13 mouse cellular contexts compared by ENCODE assay signal in the genomic region with DNA sequence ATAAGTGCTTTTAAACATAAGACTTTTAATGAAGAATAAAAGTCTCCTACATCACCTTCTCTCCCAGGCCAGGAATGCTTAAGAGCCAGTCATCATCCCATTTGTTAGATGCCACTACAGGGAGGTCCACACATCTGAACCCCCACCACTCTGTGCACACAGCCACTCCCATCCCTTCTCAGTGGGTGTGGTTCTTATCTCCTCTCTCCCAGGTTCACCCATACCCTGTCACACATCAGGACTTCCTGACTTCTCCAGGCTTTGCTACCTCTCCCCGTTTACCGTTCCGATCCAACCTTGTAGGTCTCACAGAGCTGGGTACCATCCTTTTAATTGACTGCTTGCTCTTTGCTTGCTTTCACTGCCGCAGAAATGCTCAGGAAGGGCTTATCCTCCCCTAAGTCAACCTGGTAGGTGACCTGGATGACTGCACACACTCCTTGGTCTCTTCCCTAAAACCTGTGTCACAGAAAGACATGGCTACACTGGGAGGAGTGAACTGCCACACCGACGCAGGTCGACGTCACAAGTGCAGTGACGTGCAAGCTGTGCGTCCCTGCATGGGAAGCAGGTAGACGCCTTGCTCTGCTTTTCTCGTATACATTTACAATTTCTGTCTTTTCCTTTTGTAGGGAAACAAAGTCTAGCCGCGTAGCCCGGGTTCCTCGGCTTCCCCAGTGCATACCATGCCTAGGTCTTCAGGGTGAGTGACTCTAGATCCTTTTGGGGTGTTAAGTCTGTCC. TPM values are rescaled to one million over a fixed set of nuclear protein-coding genes. Genes with fewer than 3 reads are reported as not detected.
DNase-seq lines count a peak whose midpoint lies in the region; ATAC-seq lines count a peak whose summit lies in the region.
"Had no signal": no experiment of that assay in that cellular context is flagged by ENCODE, and none has a peak within 500 bp of the region (broad histone marks: within the 10 kb centered on the region; RNA-seq: fewer than 3 reads in every experiment).

No protein-coding gene starts in this region.

- 83% methylated on average over 16 of the region's 16 CpGs for WGBS in heart, embryonic 13.5 days
- 94% methylated on average over 16 of the region's 16 CpGs for WGBS in forebrain, embryonic 14.5 days

- DNase-seq in heart, adult 9 months (ENCODE audit: low spot score in 2 of 2), result no peak
- peak; percentile 84 for DNase-seq in MEL-GATA-1-ER (ENCODE audit: extremely low read depth, low read depth)
- no peak for DNase-seq in forebrain, embryonic 14.5 days (ENCODE audit: low spot score)
- DNase-seq in kidney, postnatal 25 days, result no peak
- no peak for DNase-seq in frontal cortex, postnatal 36 days (ENCODE audit: low spot score in 2 of 2)
- DNase-seq in thymus, postnatal 0 days (ENCODE audit: low spot score), result no peak
- DNase-seq: kidney, postnatal 14 days; right cerebral cortex, postnatal 14 days had no signal

- no peak overlapping the region for H3K27ac ChIP-seq in heart, embryonic 13.5 days (replicated peaks)
- H3K27ac ChIP-seq in forebrain, embryonic 14.5 days (ENCODE audit: low read depth, low read length), result peak overlapping the region; percentile 88; the same call in 1 of the 2 replicates

- no peaks in the 10 kb centered on the region for H3K27me3 ChIP-seq in heart, embryonic 13.5 days (replicated peaks)
- H3K27me3 ChIP-seq in forebrain, embryonic 14.5 days (replicated peaks; ENCODE audit: control insufficient read depth, insufficient read depth, low read length), result no peaks in the 10 kb centered on the region
- H3K27me3 ChIP-seq: heart, embryonic 15.5 days; neural tube, embryonic 12.5 days had no signal

- no peaks in the 10 kb centered on the region for H3K9me3 ChIP-seq in heart, embryonic 13.5 days
- H3K9me3 ChIP-seq in forebrain, embryonic 14.5 days (replicated peaks; ENCODE audit: control insufficient read depth, low read length), result no peaks in the 10 kb centered on the region
- H3K9me3 ChIP-seq: heart, embryonic 15.5 days; neural tube, embryonic 12.5 days had no signal

- H3K4me3 ChIP-seq in heart, embryonic 13.5 days, result no peak overlapping the region
- H3K4me3 ChIP-seq in forebrain, embryonic 14.5 days (ENCODE audit: low read depth, low read length), result no peak overlapping the region
- H3K4me3 ChIP-seq: heart, embryonic 15.5 days; neural tube, embryonic 12.5 days had no signal

- H3K9ac ChIP-seq in heart, embryonic 13.5 days, result 0 out of 2 replicates have a peak overlapping the region, but pooled peaks have one; percentile 55
- no peak overlapping the region for H3K9ac ChIP-seq in forebrain, embryonic 14.5 days (ENCODE audit: low read length)
- H3K9ac ChIP-seq: heart, embryonic 15.5 days; neural tube, embryonic 12.5 days had no signal

- H3K4me2 ChIP-seq in heart, embryonic 13.5 days, result peak overlapping the region; percentile 43
- no peak overlapping the region for H3K4me2 ChIP-seq in forebrain, embryonic 14.5 days (ENCODE audit: low read length)
- H3K4me2 ChIP-seq: heart, embryonic 15.5 days; midbrain, embryonic 11.5 days had no signal

- H3K36me3 ChIP-seq in heart, embryonic 13.5 days, result peaks cover 28% of the 10 kb centered on the region
- H3K36me3 ChIP-seq in forebrain, embryonic 14.5 days (ENCODE audit: control insufficient read depth, insufficient read depth, low read length), result peaks cover 8% of the 10 kb centered on the region; the same call in 1 of the 2 replicates

- ATAC-seq in heart, embryonic 13.5 days (ENCODE audit: extremely low read depth, insufficient number of reproducible peaks, low FRiP score, low TSS enrichment), result no peak
- no peak for ATAC-seq in forebrain, embryonic 14.5 days
- peak; percentile 76 for ATAC-seq in megakaryocyte-erythroid progenitor cell, adult 5-6 weeks (replicated peaks; ENCODE audit: low FRiP score, low TSS enrichment, poor library complexity, severe bottlenecking)

- H3K4me1 ChIP-seq in heart, embryonic 13.5 days, result peaks cover 38% of the 10 kb centered on the region
- H3K4me1 ChIP-seq in forebrain, embryonic 14.5 days (ENCODE audit: control insufficient read depth, insufficient read depth, low read length), result peaks cover 20% of the 10 kb centered on the region

RNA-seq across cellular contexts. Expression of a gene that starts 4.2 kb away (rescaled TPM):
- polyA plus RNA-seq in heart, embryonic 13.5 days (2015; fragmentation: Nextera tagmentation; extraction: Ambion mirVana), result 18.0 and 18.8 TPM in 2 replicates
- 70.3 and 77.3 TPM in 2 replicates for polyA plus RNA-seq in forebrain, embryonic 14.5 days (2014; fragmentation: Nextera tagmentation; extraction: Ambion mirVana)
- total RNA-seq in megakaryocyte-erythroid progenitor cell, adult 5-6 weeks (2014; fragmentation: Nextera tagmentation), result 45.7 and 57.3 TPM in 2 replicates
- 21.0 and 49.2 TPM in 2 replicates for total RNA-seq in megakaryocyte-erythroid progenitor cell, adult 5-6 weeks (2017)
- 10.7 and 13.2 TPM in 2 replicates for polyA plus RNA-seq in thymus, postnatal 0 days (2015; fragmentation: Nextera tagmentation; extraction: Ambion mirVana)

RNA-seq across cellular contexts. Expression of a gene that starts 21.9 kb away (rescaled TPM):
- 135 and 139 TPM in 2 replicates for polyA plus RNA-seq in heart, embryonic 13.5 days (2015; fragmentation: Nextera tagmentation; extraction: Ambion mirVana)
- polyA plus RNA-seq in forebrain, embryonic 14.5 days (2014; fragmentation: Nextera tagmentation; extraction: Ambion mirVana), result 106 and 142 TPM in 2 replicates
- total RNA-seq in megakaryocyte-erythroid progenitor cell, adult 5-6 weeks (2014; fragmentation: Nextera tagmentation), result 161 and 169 TPM in 2 replicates
- total RNA-seq in megakaryocyte-erythroid progenitor cell, adult 5-6 weeks (2017), result 156 and 170 TPM in 2 replicates
- polyA plus RNA-seq in thymus, postnatal 0 days (2015; fragmentation: Nextera tagmentation; extraction: Ambion mirVana), result 194 and 211 TPM in 2 replicates

RNA-seq across cellular contexts. Expression of a gene that starts 22.0 kb away (rescaled TPM):
- polyA plus RNA-seq in heart, embryonic 13.5 days (2015; fragmentation: Nextera tagmentation; extraction: Ambion mirVana), result 21.2 and 21.5 TPM in 2 replicates
- polyA plus RNA-seq in forebrain, embryonic 14.5 days (2014; fragmentation: Nextera tagmentation; extraction: Ambion mirVana), result 31.1 and 36.4 TPM in 2 replicates
- total RNA-seq in megakaryocyte-erythroid progenitor cell, adult 5-6 weeks (2014; fragmentation: Nextera tagmentation), result 16.2 and 20.9 TPM in 2 replicates
- 36.7 and 41.7 TPM in 2 replicates for total RNA-seq in megakaryocyte-erythroid progenitor cell, adult 5-6 weeks (2017)
- 25.9 and 28.3 TPM in 2 replicates for polyA plus RNA-seq in thymus, postnatal 0 days (2015; fragmentation: Nextera tagmentation; extraction: Ambion mirVana)

RNA-seq across cellular contexts. Expression of a gene that starts 24.6 kb away (rescaled TPM):
- 40.0 and 40.5 TPM in 2 replicates for polyA plus RNA-seq in heart, embryonic 13.5 days (2015; fragmentation: Nextera tagmentation; extraction: Ambion mirVana)
- polyA plus RNA-seq in forebrain, embryonic 14.5 days (2014; fragmentation: Nextera tagmentation; extraction: Ambion mirVana), result 4.7 and 5.7 TPM in 2 replicates
- total RNA-seq in megakaryocyte-erythroid progenitor cell, adult 5-6 weeks (2014; fragmentation: Nextera tagmentation), result 0.37 TPM in 1 of 2 replicates, not detected in the other
- total RNA-seq in megakaryocyte-erythroid progenitor cell, adult 5-6 weeks (2017), result not detected in 2 replicates
- 10.4 and 12.9 TPM in 2 replicates for polyA plus RNA-seq in thymus, postnatal 0 days (2015; fragmentation: Nextera tagmentation; extraction: Ambion mirVana)

RNA-seq across cellular contexts. Expression of a gene that starts 33.1 kb away (rescaled TPM):
- polyA plus RNA-seq in heart, embryonic 13.5 days (2015; fragmentation: Nextera tagmentation; extraction: Ambion mirVana), result 6.2 and 8.3 TPM in 2 replicates
- polyA plus RNA-seq in forebrain, embryonic 14.5 days (2014; fragmentation: Nextera tagmentation; extraction: Ambion mirVana), result 126 and 146 TPM in 2 replicates
- 1.9 and 2.8 TPM in 2 replicates for total RNA-seq in megakaryocyte-erythroid progenitor cell, adult 5-6 weeks (2014; fragmentation: Nextera tagmentation)
- total RNA-seq in megakaryocyte-erythroid progenitor cell, adult 5-6 weeks (2017), result 3.3 and 5.6 TPM in 2 replicates
- 6.8 and 8.3 TPM in 2 replicates for polyA plus RNA-seq in thymus, postnatal 0 days (2015; fragmentation: Nextera tagmentation; extraction: Ambion mirVana)
